Mouse (Mus musculus) heart, postnatal 25 days (tissue): Measurements from ENCODE around the gene Dop1a. TPM values are rescaled to one million over a fixed set of nuclear protein-coding genes. Genes with fewer than 3 reads are reported as not detected.

ENCODE experiments used
- DNase-seq: peaks from one replicate; pipeline ENCODE4 v3.0.0; 2022; ENCODE audit warnings: low spot score
- intact Hi-C: fragments of 180-260 bp; cut with DNase I; formaldehyde crosslinking; loops from one replicate; pipeline ENCODE4 v1.15.1; 2025
- total RNA-seq, 2 experiments: library from RNA; stranded (reverse); gene quantifications; 2 replicates each; pipeline ENCODE4 v1.2.3; 2021

The Dop1a gene
- total RNA-seq = 10 to 100 TPM; 18.6 to 20.6 TPM

DNA sequence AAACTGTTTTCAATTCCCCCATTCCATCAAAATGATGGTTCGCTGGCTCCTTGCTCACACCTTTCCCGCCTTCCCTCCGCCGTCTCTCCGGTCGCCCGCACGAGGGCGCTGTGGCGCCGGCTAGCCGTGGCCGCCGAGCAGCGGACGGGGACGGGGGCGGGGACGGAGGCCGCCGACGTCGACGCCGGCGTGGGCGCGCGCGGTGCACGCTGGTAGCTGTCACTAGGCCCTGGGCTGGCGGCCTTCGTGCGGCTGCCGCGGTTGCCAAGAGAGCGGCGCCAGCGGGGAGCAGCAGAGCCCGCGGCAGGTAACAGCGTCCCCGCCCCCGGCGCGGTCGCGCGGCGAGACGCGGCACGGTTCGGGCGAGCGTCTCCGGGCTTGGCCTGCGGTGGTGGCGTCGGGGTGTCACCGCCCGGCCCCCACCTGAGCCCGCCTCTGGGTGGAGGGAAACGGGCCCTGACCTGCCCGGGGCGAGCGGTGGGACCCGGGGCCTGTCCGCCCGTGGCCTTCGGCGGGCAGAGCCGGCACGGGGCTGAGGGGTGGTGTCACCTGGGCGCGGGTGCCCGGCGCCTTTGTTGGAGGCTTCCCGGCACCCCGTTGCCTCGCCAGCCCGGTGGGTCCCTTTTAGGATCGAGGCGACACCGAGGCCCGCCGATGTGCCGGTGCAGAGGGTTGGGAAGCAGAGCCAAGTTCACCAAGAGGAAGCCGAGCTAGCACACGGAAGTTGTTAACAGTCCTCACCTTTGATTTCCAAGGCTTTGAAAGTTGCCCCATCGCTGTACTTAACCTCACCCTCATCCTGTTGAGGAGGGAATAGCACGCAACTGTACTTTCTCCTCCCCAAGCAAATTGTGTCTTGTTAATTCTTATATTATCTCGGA is at the start of gene Dop1a:
Gene Dop1a (plus strand): TSS at position 165 of the 881 bp plus-strand sequence.
- DNase-seq = peak; percentile 76
- intact Hi-C loops = loop anchor here (2.0 kb wide), 1 partner anchor 106 kb away; no protein-coding TSS in a partner anchor

DNA sequence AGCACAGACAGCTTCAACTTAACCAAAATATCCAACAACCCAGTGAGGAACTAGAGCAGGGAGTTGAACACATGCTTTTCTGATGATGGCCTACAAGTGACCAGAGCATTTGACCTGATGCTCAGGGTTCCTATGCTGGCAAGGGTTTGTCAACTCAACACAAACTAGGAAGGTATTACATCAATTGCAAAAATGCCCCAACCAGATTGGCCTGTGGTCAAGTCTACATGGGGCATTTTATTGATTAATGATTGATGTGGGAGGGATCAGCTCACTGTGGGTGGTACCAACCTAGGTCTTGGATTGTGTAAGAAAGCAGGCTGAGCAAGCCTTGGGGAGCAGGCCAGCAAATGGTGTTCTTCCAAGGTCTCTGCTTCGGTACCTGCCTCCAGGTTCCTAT is 49.0 kb upstream of the Dop1a start:
- no peak for DNase-seq
- intact Hi-C loops = no loop called here

DNA sequence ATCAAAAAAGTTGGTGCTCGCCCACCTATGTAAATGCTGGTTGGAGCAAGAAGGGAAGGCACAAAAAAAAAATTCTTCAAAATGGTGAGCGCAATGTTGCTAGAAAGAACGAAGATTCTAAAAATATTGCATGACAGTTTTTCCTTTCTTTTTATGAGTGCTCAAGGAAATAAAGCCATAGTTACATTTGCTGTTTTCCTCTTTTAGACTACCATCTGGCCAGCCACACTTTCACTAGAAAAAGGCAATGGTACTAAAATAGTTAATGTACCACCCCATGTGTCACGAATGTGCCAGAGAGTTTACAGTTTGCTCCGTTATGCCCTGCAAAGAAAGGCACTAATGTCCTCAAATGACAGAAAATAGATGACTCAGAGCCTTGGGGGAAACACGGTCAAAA is 47.6 kb upstream of the Dop1a start:
- DNase-seq = no peak
- intact Hi-C loops = no loop called here

DNA sequence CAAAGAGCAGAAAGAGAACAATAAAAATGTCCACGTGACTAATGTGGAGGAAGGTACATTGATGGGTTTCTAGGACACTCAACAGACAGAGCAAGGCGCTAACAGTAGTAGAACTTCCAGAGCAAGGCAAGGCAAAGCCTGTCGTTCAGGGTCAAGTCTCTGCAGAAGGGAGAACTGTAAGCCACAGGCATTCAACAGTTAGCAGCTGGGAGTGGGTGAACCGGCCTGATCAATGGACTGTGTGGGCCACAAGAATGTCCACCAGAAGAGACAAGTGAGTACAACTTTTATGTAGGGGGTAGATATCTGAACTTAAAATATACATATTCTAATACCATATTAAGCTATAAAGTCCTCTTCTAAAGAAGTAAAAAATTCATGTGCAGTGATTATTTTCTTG is 43.6 kb upstream of the Dop1a start:
- intact Hi-C loops = no loop called here
- no peak for DNase-seq

DNA sequence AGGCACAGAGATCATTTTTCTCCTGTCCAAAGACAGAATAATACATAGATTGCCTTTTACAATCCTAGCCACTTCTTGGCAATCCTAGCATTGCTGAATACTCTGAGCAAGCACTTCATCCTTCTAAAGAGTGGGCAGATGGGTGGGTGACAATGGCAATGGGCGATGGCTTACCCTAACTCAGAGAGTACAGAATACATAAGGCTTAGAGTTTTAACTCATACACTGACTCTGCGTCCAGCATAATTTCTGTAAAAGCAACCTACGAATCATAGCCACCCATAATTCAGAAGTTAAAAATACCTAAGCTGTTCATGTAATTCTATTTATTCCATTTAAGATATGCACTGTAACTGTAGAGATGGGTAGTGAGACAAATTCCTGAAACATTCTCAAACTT is 31.4 kb upstream of the Dop1a start:
- intact Hi-C loops = no loop called here
- DNase-seq = no peak

DNA sequence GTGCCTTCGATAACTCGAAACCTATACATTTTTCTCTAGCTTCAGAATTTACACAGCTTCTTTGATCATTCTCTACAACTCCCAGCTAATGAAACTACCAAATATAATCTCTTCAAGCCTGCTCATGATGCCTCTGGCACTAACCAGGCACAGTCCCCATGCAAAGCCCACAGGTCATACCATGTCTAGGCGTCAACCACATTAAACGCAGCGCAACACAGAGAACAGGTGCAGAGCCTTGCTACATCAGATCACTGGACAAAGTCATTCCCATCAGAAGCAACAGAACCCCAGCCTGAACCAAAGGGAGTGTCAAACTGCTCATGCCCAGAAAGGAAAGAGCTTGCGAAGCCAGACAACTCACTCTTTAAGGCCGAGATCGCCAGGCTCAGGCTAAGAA is 30.3 kb upstream of the Dop1a start:
- intact Hi-C loops = no loop called here
- no peak for DNase-seq

DNA sequence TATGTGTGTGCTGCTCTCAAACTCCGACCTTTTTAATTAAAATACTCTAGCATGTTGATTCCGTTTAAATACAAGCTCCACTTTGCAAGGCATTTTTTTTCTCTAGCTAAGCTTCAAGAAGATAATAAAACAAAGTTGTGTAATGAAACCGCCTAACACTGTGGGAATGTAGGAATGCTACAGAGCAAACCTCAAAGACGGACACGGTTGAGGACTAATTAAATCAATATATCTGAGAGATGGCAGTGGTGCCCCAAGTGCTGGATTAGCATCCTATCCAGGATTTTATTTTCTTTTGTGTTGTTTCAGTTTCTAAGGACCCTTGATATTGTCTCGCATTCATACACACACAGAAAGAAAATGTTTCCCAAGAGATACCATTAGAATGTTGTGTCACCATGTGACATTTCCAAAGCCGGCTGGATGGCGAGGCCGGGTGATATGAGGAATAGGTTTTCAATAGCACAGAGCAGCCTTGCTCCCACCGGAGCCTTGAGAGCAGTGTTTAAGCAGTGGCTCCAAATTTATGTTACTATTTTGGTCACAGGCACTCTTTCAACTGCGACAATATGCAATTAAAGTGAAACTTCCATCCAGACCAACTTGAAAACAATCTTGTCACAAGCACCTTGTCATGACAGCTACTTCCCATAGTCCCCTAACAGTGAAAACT is 28.5 kb upstream of the Dop1a start:
- no peak for DNase-seq
- intact Hi-C loops = no loop called here

DNA sequence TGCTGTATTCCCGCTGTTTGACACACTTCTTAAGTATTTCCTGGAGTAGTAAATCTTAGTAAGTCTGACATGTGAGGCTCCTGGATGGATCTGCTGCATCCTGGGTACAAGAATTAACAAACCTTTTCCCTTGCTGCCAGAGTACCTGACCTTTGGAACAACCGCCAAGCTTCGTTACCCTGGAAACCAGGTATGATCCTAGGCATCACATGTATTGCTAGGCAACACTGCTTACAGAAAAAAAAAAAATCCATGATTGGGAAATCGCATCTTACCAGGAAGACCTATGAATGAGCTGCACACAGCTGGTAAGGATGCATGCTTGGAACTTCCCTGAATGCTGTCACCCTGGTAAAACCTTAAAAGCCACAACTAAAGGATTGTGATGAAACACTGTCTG is 24.7 kb upstream of the Dop1a start:
- intact Hi-C loops = loop anchor here (10.0 kb wide), 1 partner anchor 597 kb away; the partner anchor contains the start of gene Tpbg
- no peak for DNase-seq

DNA sequence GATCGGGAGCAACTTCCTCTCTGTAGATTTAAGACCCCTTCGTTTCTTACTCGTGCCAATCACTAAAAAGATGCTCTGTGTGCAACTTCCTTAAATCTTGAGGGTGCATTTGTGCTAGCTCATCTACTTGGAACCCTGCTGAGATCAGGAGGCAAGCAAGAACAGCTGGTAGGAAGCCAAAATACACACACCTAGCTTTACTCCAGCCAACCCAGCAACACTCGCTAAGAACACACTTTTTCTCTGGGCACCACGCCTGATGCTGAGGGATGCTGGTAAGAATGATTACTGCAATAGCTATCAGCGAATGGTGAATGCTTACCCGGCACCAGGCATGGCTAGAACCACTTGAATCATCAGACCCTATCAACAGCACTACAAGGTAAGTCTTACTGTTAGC is 20.1 kb upstream of the Dop1a start:
- intact Hi-C loops = loop anchor here (10.0 kb wide), 1 partner anchor 602 kb away; the partner anchor contains the start of gene Tpbg
- no peak for DNase-seq

DNA sequence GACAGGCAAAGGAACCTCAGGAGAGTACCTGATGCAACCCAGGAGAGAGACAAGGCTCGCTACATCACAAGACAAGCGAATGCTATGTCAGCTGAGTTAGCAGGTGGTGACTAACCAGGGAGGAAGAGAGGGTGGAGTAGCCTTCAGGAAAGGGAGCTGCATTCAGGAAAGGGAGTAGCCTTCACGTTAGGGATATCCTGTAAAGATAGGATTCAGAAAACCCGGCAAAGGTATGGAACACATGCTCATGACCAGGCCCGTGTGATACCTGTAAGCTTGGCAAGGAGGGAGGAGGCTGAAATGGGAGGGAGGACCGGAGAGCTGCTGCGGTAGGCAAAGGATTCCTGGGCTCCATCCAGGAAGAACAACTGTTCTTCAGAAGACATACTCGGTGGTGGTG is 19.5 kb upstream of the Dop1a start:
- DNase-seq = no peak
- intact Hi-C loops = loop anchor here (10.0 kb wide), 1 partner anchor 603 kb away; the partner anchor contains the start of gene Tpbg

DNA sequence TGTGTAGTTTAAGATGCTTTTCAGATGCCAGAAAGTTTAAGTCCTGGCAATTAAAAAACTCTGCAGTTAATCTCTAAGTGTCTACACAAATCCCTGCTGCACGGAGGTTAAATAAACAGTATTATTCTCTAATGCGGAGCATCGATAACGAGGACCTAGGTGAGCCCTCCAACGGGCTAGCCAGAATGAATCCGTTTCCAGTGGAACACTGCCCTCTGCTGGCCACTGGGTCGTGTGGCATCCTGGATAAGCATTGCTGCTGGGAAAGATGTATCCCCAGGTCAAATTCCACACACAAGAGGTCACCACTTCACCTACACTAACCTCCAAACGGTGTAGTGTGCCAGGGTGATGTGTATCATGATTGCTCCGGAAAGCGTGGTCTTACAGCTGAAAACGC is 17.4 kb upstream of the Dop1a start:
- intact Hi-C loops = loop anchor here (1.0 to 10.0 kb wide), 2 partner anchors 605 to 670 kb away; partner anchors contain the start of gene Tpbg
- DNase-seq = no peak

DNA sequence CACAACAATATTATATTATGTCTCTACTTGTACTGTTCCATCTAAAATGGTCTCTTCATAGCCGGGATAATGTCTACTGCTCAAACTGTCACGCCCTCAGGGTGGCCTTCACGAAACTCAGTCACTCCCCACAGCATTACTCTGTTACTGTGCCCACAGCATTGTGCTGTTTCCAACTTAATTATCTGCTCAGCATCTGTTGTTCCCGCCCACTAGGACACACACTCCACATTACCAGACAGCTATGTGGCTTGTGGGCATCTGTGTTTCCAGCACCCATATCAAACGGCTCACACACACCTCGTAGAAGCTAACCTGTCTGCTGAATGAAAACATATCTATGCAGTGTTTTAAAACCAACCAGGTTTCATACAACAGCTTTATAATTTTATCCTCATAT is 15.9 kb upstream of the Dop1a start:
- intact Hi-C loops = no loop called here
- DNase-seq = no peak

DNA sequence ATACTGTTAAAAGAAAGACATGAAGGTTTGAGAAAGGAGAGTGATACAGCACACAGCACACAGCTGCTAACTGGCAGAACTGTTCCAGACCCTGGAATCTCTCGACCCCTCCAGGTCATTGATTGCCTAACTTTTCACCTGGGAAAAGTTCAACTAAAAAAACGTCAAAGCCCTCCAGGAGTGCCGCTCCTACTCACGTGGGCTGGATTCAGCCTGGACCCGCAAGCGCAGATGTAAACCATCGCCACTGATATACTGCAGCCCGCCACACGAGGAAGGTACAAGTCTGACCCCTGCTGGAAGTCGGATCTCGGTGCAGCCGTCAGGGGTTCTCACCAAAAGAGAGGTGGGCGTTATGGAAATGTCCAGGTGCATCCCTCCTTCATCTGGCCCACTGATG is 15.3 kb upstream of the Dop1a start:
- intact Hi-C loops = no loop called here
- no peak for DNase-seq

DNA sequence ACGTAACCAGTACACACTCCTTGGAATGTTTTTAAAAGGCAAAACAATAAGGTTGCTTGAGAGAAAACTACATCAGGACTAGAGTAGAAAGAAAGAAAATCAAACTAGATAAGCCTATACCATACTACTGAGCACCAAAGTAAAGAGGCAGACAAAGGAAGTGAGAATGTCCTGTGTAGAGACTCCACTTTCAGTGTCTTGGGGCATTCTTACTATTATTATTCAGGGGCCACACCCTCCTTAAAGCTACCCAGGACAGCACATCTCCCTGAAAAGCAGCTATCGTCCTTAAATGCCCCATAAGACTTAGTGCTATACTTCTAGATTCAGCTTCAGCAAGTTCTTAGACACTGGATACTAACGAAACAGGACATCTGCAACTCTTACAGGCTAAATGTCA is 13.3 kb upstream of the Dop1a start:
- intact Hi-C loops = no loop called here
- DNase-seq = no peak

DNA sequence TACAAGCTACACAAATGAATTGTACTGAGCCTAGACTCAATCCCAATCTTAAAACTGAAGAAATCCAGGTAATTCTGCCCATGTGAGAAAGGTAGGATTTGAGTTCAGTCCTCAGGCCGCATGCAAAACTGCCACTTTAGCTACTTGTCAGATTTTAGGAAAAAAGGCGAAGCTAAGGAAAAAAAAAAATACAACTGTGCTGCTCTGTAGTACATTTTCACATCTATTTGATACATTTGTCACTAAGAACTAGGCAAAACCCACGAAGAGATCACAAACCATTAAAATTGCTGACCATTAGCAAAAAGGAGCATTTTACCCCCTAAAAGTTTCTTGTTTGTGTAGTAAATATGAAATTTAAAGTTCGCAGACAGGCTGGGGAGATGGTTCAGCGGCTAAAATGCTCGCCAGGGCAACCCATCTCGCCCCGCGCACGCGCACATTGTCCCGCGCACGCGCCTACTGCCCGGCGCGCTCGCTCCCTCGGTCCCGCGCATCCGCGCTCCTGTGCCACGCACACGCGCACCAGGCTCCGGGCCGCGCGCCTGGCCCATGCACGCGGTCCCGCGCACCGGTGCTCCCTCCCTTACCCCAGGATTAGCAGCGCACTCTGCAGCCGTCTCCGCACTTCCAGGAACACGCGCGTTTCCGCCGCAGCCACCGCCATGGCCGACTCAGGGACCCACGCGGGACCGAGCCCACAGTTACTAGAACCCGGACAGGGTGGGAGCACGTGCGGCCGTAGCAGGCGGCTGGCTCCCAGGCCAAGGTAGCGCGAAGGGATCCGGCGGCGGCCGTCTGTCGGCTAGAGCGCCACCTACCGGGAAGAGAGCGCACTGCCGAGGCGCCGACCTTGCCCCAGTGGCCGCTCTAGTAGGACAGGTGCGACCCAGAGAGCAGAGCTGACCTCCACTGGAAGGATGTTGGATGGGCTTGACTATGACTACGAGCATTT is 2.5 kb upstream of the Dop1a start, which contains the start of gene Ube2cbp:
Gene Ube2cbp (minus strand): TSS at position 800 of the 955 bp plus-strand sequence.
- peak; percentile 76 for DNase-seq
- intact Hi-C loops = no loop called here

DNA sequence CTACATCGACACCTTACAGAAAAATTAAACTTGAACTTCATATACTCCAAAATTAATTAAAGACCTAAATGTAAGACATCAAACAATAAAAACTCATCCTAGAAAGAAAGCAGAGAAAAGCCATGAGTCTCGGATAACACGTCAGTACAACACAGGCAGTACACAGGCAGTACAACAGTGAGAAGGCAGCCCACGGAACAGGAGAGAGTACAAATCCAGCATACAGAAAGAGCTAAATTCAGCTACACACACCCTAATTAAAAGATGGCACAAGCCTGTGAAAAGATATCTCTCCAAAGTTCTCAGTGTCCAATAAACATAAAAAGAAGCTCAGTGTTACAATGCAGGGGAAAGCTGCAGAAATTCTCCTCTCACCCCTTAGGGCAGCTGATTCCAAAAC is 9.0 kb downstream of the Dop1a start:
- DNase-seq = no peak
- intact Hi-C loops = no loop called here

DNA sequence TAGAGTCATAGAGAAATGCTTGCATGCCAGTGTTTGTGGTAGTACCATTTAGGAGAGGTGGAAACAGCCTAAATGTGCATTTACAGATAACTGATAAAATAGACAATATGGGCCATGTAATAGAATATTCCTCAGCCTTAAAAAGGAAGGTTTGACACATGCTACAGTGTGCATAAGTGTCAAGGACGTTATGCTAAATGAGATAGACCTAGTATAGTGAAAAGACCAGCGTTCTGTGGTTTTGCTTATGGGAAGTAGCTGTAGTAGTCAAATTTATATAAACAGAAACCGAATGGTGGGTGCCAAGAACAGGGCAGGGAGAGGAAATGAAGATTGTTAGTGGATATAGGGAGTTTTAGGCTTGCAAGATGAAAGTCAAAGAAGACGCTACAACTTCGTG is 9.8 kb downstream of the Dop1a start:
- intact Hi-C loops = no loop called here
- DNase-seq = no peak

DNA sequence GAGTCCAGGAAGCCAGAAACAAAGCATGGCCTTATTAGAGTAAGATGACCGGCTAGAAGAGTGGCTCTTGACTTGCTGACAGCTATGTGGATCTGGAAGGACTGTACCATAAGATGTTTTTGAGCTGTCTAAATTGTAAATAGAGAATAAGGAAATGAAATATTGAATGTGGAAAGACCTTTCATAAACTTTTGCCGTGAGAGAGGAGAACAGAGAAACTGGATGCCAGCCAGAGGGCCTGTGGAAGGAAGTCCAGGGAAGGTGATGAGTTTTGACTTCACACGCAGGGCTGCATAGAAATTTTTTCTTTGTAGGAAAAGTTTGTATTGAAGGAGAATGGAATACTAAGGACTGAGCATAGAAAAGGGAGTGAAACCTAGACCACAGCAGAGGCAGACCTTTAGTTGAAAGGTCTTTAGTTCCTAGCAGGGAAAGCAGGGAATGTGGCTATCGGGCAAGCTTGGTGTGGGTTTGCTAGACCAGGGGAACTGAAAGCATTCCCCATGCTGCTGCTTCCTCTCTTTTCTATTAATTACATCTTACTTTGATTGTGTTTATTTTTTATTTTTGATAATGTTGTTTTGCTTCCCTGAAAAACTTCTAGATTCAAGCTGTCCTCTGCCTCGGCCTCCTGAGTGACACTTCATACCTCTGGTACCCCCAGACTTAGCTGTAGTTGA is 11.6 kb downstream of the Dop1a start:
- DNase-seq = no peak
- intact Hi-C loops = no loop called here

DNA sequence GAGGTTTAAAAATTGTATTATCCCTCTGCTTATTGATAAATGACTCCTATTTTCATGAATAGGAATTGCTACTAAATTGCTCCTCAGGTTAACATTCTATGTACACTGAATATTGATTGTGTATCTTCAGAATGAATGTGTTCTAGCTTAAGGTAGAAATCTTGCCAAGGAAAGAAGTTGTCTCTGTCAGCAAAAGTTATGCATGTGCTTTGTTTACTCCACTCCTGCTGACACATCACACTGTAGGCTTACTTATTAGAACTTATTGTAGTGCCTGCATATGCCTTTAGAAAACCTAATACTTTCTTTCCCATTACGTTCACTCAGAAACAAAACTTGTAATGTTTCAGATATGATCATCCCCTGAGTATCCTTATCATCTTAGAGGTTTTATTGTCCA is 15.3 kb downstream of the Dop1a start:
- intact Hi-C loops = no loop called here
- DNase-seq = no peak
